Comparison of ENCODE assay signal across 10 mouse cellular contexts in genomic region chr17:49562701-49563415, GRCm38 (mm10). TPM values are rescaled to one million over a fixed set of nuclear protein-coding genes. Genes with fewer than 3 reads are reported as not detected.
DNase-seq lines count a peak whose midpoint lies in the region; ATAC-seq and TF ChIP-seq lines count a peak whose summit lies in the region.
"Had no signal": no experiment of that assay in that cellular context is flagged by ENCODE, and none has a peak within 500 bp of the region (broad histone marks: within the 10 kb centered on the region; RNA-seq: fewer than 3 reads in every experiment).

No protein-coding gene starts in this region.

- no peaks in the 10 kb centered on the region for H3K36me3 ChIP-seq in heart, postnatal 0 days (replicated peaks; ENCODE audit: control insufficient read depth, insufficient read depth, low read length)
- no peaks in the 10 kb centered on the region for H3K36me3 ChIP-seq in intestine, postnatal 0 days (ENCODE audit: control insufficient read depth, insufficient read depth)
- no peaks in the 10 kb centered on the region for H3K36me3 ChIP-seq in neural tube, embryonic 11.5 days (ENCODE audit: control insufficient read depth, insufficient read depth, low read length)

- no peak for TF ChIP-seq POLR2A in embryonic fibroblast, embryonic 13.5 days (IDR thresholded peaks at IDR 0.05; ENCODE audit: low read depth, low read length)

- no peaks in the 10 kb centered on the region for H3K27me3 ChIP-seq in heart, postnatal 0 days (ENCODE audit: control insufficient read depth, insufficient read depth, low read length)
- 0 out of 2 replicates have a peak, but pooled peaks cover 2% of the 10 kb centered on the region for H3K27me3 ChIP-seq in intestine, postnatal 0 days (replicated peaks; ENCODE audit: control insufficient read depth, insufficient read depth, low read length)
- H3K27me3 ChIP-seq in neural tube, embryonic 11.5 days (ENCODE audit: control insufficient read depth, insufficient read depth, low read length), result no peaks in the 10 kb centered on the region

- H3K4me3 ChIP-seq in heart, postnatal 0 days (ENCODE audit: low read depth, low read length), result peak overlapping the region; percentile 59
- peak overlapping the region; percentile 71 for H3K4me3 ChIP-seq in embryonic fibroblast, embryonic 13.5 days (ENCODE audit: insufficient read depth, low read length)
- peak overlapping the region; percentile 44 for H3K4me3 ChIP-seq in intestine, postnatal 0 days (ENCODE audit: low read depth, low read length)
- H3K4me3 ChIP-seq in neural tube, embryonic 11.5 days (ENCODE audit: low read depth, low read length), result peak overlapping the region; percentile 43
- H3K4me3 ChIP-seq: erythroblast, embryonic 14.5 days; megakaryocyte, embryonic 14.5 days had no signal

- peaks cover 10% of the 10 kb centered on the region for H3K4me1 ChIP-seq in heart, postnatal 0 days (ENCODE audit: control insufficient read depth, insufficient read depth)
- H3K4me1 ChIP-seq in embryonic fibroblast, embryonic 13.5 days (ENCODE audit: control insufficient read depth, insufficient read depth, low read length), result no peaks in the 10 kb centered on the region
- H3K4me1 ChIP-seq in intestine, postnatal 0 days (replicated peaks; ENCODE audit: control insufficient read depth, insufficient read depth, low read length), result no peaks in the 10 kb centered on the region
- H3K4me1 ChIP-seq in neural tube, embryonic 11.5 days (ENCODE audit: control insufficient read depth, insufficient read depth, low read length), result peaks cover 7% of the 10 kb centered on the region; the same call in 1 of the 2 replicates
- H3K4me1 ChIP-seq: megakaryocyte, embryonic 14.5 days had no signal

- no peak for DNase-seq in heart, postnatal 0 days (ENCODE audit: low spot score)
- DNase-seq in heart, postnatal 14 days, result no peak
- DNase-seq in neural tube, embryonic 11.5 days (ENCODE audit: low spot score), result no peak
- DNase-seq in testis, postnatal 10 days (ENCODE audit: low spot score), result no peak
- DNase-seq in cerebellum, postnatal 10 days, result no peak
- no peak for DNase-seq in left cerebral cortex, adult 11 months (ENCODE audit: low spot score)

- H3K27ac ChIP-seq in heart, postnatal 0 days (ENCODE audit: low read depth), result 0 out of 2 replicates have a peak overlapping the region, but pooled peaks have one; percentile 78
- H3K27ac ChIP-seq in embryonic fibroblast, embryonic 13.5 days (ENCODE audit: insufficient read depth, low read length), result no peak overlapping the region
- H3K27ac ChIP-seq in intestine, postnatal 0 days (ENCODE audit: low read depth, low read length), result no peak overlapping the region
- no peak overlapping the region for H3K27ac ChIP-seq in neural tube, embryonic 11.5 days (ENCODE audit: low read depth, low read length)

- 18% methylated on average over 5 of the region's 5 CpGs for WGBS in heart, postnatal 0 days
- WGBS in intestine, postnatal 0 days, result 27% methylated on average over 5 of the region's 5 CpGs
- WGBS in neural tube, embryonic 11.5 days, result 41% methylated on average over 5 of the region's 5 CpGs

- no peak for TF ChIP-seq CTCF in heart, postnatal 0 days (IDR thresholded peaks at IDR 0.05; ENCODE audit: low read depth)
- no peak for TF ChIP-seq CTCF in embryonic fibroblast, embryonic 13.5 days (IDR thresholded peaks at IDR 0.05; ENCODE audit: borderline replicate concordance, insufficient read depth, low read length)
- no peak for TF ChIP-seq CTCF in intestine, postnatal 0 days (IDR thresholded peaks at IDR 0.05; ENCODE audit: low read depth)

- intact Hi-C loops in heart, postnatal 14 days (cut with DNase I), result loop anchor here (5.0 kb wide), 1 partner anchor 96 kb away; no protein-coding TSS in a partner anchor

- ATAC-seq in heart, postnatal 0 days (ENCODE audit: insufficient read depth, low read depth), result no peak
- no peak for ATAC-seq in intestine, postnatal 0 days
- ATAC-seq in neural tube, embryonic 11.5 days (ENCODE audit: insufficient read depth, low FRiP score, low TSS enrichment), result no peak

- no peaks in the 10 kb centered on the region for H3K9me3 ChIP-seq in heart, postnatal 0 days (replicated peaks; ENCODE audit: control insufficient read depth, low read length)
- H3K9me3 ChIP-seq in intestine, postnatal 0 days (ENCODE audit: control insufficient read depth), result no peaks in the 10 kb centered on the region
- H3K9me3 ChIP-seq in neural tube, embryonic 11.5 days (ENCODE audit: control insufficient read depth, low read length), result no peaks in the 10 kb centered on the region

- no peak for TF ChIP-seq EP300 in heart, postnatal 0 days (IDR thresholded peaks at IDR 0.05; ENCODE audit: low read depth)

- peak overlapping the region; percentile 76 for H3K4me2 ChIP-seq in heart, postnatal 0 days (ENCODE audit: low read depth, low read length)
- H3K4me2 ChIP-seq in intestine, postnatal 0 days (replicated peaks; ENCODE audit: low read depth), result peak overlapping the region; percentile 65
- peak overlapping the region; percentile 66 for H3K4me2 ChIP-seq in neural tube, embryonic 11.5 days (ENCODE audit: low read depth)

- peak overlapping the region; percentile 62 for H3K9ac ChIP-seq in heart, postnatal 0 days (replicated peaks; ENCODE audit: low read depth, low read length)
- 0 out of 2 replicates have a peak overlapping the region, but pooled peaks have one; percentile 43 for H3K9ac ChIP-seq in intestine, postnatal 0 days (ENCODE audit: low read depth, low read length)
- H3K9ac ChIP-seq in neural tube, embryonic 11.5 days (ENCODE audit: low read length), result peak overlapping the region; percentile 58

RNA-seq across cellular contexts. Expression of gene Daam2, which starts 1.3 kb away (rescaled TPM):
- total RNA-seq in heart, postnatal 0 days (2014; rRNA removed; ENCODE audit: low replicate concordance), result 10.5 and 14.5 TPM in 2 replicates
- polyA plus RNA-seq in heart, postnatal 0 days (2015; fragmentation: Nextera tagmentation; extraction: Ambion mirVana), result 1.6 and 2.4 TPM in 2 replicates
- 10 to 100 TPM; 10.6 to 13.0 TPM for total RNA-seq in heart, postnatal 14 days (2021)
- 13.7 and 19.0 TPM in 2 replicates for polyA plus RNA-seq in embryonic fibroblast, embryonic 13.5 days (2011; ENCODE audit: insufficient read length, low read depth, missing spikeins)
- polyA plus RNA-seq in intestine, postnatal 0 days (2015; fragmentation: Nextera tagmentation; extraction: Ambion mirVana), result 1.5 and 1.7 TPM in 2 replicates
- 5.3 TPM in 2 replicates for polyA plus RNA-seq in neural tube, embryonic 11.5 days (2014; fragmentation: Nextera tagmentation; extraction: Ambion mirVana)
- polyA plus RNA-seq: erythroblast, embryonic 14.5 days had no signal

RNA-seq across cellular contexts. Expression of gene Kif6, which starts 52.1 kb away (rescaled TPM):
- total RNA-seq in heart, postnatal 0 days (2014; rRNA removed; ENCODE audit: low replicate concordance), result 3.2 and 40.5 TPM in 2 replicates
- 1.7 and 2.0 TPM in 2 replicates for polyA plus RNA-seq in heart, postnatal 0 days (2015; fragmentation: Nextera tagmentation; extraction: Ambion mirVana)
- 1 to 10 TPM; 2.4 to 4.2 TPM for total RNA-seq in heart, postnatal 14 days (2021)
- 3.1 and 3.8 TPM in 2 replicates for polyA plus RNA-seq in embryonic fibroblast, embryonic 13.5 days (2011; ENCODE audit: insufficient read length, low read depth, missing spikeins)
- polyA plus RNA-seq in intestine, postnatal 0 days (2015; fragmentation: Nextera tagmentation; extraction: Ambion mirVana), result 0.22 and 0.39 TPM in 2 replicates
- 3.5 and 4.0 TPM in 2 replicates for polyA plus RNA-seq in neural tube, embryonic 11.5 days (2014; fragmentation: Nextera tagmentation; extraction: Ambion mirVana)
- polyA plus RNA-seq: erythroblast, embryonic 14.5 days had no signal
